Mouse (Mus musculus): ENCODE measurements at regions not wholly inside any gene's neighbourhood (a gene's known extent, or its start where the extent isn't known, plus 50 kb on each side); places are given as distances from the start of the nearest gene placed in this dataset.

- H3K4me1 ChIP-seq (replicated peaks; ENCODE audit: control insufficient read depth, insufficient read depth, low read length) = no peaks in the 10 kb centered on the region
- H3K4me3 ChIP-seq (replicated peaks; ENCODE audit: low read length) = no peak overlapping the region
- no peak overlapping the region for H3K27ac ChIP-seq
- no peak for DNase-seq (ENCODE audit: low spot score)
- H3K4me2 ChIP-seq (replicated peaks) = no peak overlapping the region
- 93% methylated on average over 7 of the region's 7 CpGs for WGBS
- no peaks in the 10 kb centered on the region for H3K36me3 ChIP-seq (replicated peaks; ENCODE audit: control insufficient read depth, insufficient read depth)
- H3K9ac ChIP-seq = no peak overlapping the region
- H3K27me3 ChIP-seq (ENCODE audit: control insufficient read depth, insufficient read depth, low read length) = no peaks in the 10 kb centered on the region
- no peak for ATAC-seq (ENCODE audit: low FRiP score)
- H3K9me3 ChIP-seq (ENCODE audit: control insufficient read depth, low read length) = no peaks in the 10 kb centered on the region
Observed at GRCm38 (mm10) chr5:96924736-96925429, 72.6 kb upstream of the Bmp2k start.

- H3K4me2 ChIP-seq (replicated peaks) = no peak overlapping the region
- no peak overlapping the region for H3K27ac ChIP-seq
- H3K36me3 ChIP-seq (replicated peaks; ENCODE audit: control insufficient read depth, insufficient read depth) = no peaks in the 10 kb centered on the region
- H3K9ac ChIP-seq = no peak overlapping the region
- no peaks in the 10 kb centered on the region for H3K27me3 ChIP-seq (ENCODE audit: control insufficient read depth, insufficient read depth, low read length)
- no peak overlapping the region for H3K4me3 ChIP-seq (replicated peaks; ENCODE audit: low read length)
- H3K4me1 ChIP-seq (replicated peaks; ENCODE audit: control insufficient read depth, insufficient read depth, low read length) = no peaks in the 10 kb centered on the region
- H3K9me3 ChIP-seq (ENCODE audit: control insufficient read depth, low read length) = no peaks in the 10 kb centered on the region
- 89% methylated on average over 2 of the region's 2 CpGs for WGBS
- ATAC-seq (ENCODE audit: low FRiP score) (no peak), DNase-seq (ENCODE audit: low spot score) (no peak)
Observed at GRCm38 (mm10) chr5:96925943-96926342, 71.5 kb upstream of the Bmp2k start.

DNA sequence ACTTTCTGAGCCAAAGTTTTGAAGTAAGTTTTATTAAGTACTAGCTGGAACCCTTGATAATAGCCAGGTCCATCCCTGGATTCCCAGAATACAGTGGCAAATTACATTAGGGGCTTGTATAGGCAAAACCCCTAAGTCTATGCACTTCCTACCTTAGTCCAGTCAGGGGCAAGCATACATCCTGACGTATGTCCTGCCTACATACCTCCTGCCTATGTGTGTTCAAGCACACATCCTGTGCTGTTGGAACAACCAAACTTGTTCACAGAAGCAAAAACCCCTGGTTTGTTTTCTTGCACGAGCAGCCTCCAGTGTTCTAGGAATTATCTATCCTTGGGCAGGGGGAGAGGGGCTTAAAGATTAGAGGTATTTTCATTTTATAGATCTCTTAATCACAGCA lies 66.4 kb upstream of the Bmp2k start:
- Histone ChIP-seq H3K9me3 (ENCODE audit: control insufficient read depth, low read length) (no peaks in the 10 kb centered on the region), H3K4me2 (replicated peaks) (no peak overlapping the region), H3K4me3 (replicated peaks; ENCODE audit: low read length) (no peak overlapping the region), H3K36me3 (replicated peaks; ENCODE audit: control insufficient read depth, insufficient read depth) (no peaks in the 10 kb centered on the region), H3K27ac (no peak overlapping the region), H3K9ac (no peak overlapping the region), H3K4me1 (replicated peaks; ENCODE audit: control insufficient read depth, insufficient read depth, low read length) (no peaks in the 10 kb centered on the region), H3K27me3 (ENCODE audit: control insufficient read depth, insufficient read depth, low read length) (no peaks in the 10 kb centered on the region)
- 71% methylated on average over 2 of the region's 2 CpGs for WGBS
- no peak for DNase-seq (ENCODE audit: low spot score)
- no peak for ATAC-seq (ENCODE audit: low FRiP score)

GRCm38 (mm10) chr5:96931576-96932152 lies 65.8 kb upstream of the Bmp2k start:
- no peak for DNase-seq (ENCODE audit: low spot score)
- no peak overlapping the region for H3K4me2 ChIP-seq (replicated peaks)
- no peaks in the 10 kb centered on the region for H3K9me3 ChIP-seq (ENCODE audit: control insufficient read depth, low read length)
- H3K27me3 ChIP-seq (ENCODE audit: control insufficient read depth, insufficient read depth, low read length) = no peaks in the 10 kb centered on the region
- no peaks in the 10 kb centered on the region for H3K4me1 ChIP-seq (replicated peaks; ENCODE audit: control insufficient read depth, insufficient read depth, low read length)
- WGBS = 52% methylated on average over 4 of the region's 4 CpGs
- no peak overlapping the region for H3K4me3 ChIP-seq (replicated peaks; ENCODE audit: low read length)
- H3K36me3 ChIP-seq (replicated peaks; ENCODE audit: control insufficient read depth, insufficient read depth) = no peaks in the 10 kb centered on the region
- no peak overlapping the region for H3K27ac ChIP-seq
- no peak overlapping the region for H3K9ac ChIP-seq
- no peak for ATAC-seq (ENCODE audit: low FRiP score)

- Histone ChIP-seq H3K9me3 (ENCODE audit: control insufficient read depth, low read length) (no peaks in the 10 kb centered on the region), H3K4me1 (replicated peaks; ENCODE audit: control insufficient read depth, insufficient read depth, low read length) (peaks cover 7% of the 10 kb centered on the region), H3K4me2 (replicated peaks) (no peak overlapping the region), H3K27ac (no peak overlapping the region), H3K9ac (no peak overlapping the region), H3K36me3 (replicated peaks; ENCODE audit: control insufficient read depth, insufficient read depth) (no peaks in the 10 kb centered on the region), H3K4me3 (replicated peaks; ENCODE audit: low read length) (no peak overlapping the region), H3K27me3 (ENCODE audit: control insufficient read depth, insufficient read depth, low read length) (no peaks in the 10 kb centered on the region)
- DNase-seq (ENCODE audit: low spot score) (no peak), ATAC-seq (ENCODE audit: low FRiP score) (no peak)
- WGBS = 96% methylated on average over 3 of the region's 3 CpGs
Observed at GRCm38 (mm10) chr5:96936239-96936638, 61.2 kb upstream of the Bmp2k start.

GRCm38 (mm10) chr5:96938718-96939117 lies 58.8 kb upstream of the Bmp2k start:
- no peaks in the 10 kb centered on the region for H3K27me3 ChIP-seq (ENCODE audit: control insufficient read depth, insufficient read depth, low read length)
- no peak for DNase-seq (ENCODE audit: low spot score)
- 89% methylated on average over 11 of the region's 11 CpGs for whole genome bisulfite sequencing
- no peaks in the 10 kb centered on the region for H3K36me3 ChIP-seq (replicated peaks; ENCODE audit: control insufficient read depth, insufficient read depth)
- H3K4me3 ChIP-seq (replicated peaks; ENCODE audit: low read length) = no peak overlapping the region
- H3K4me1 ChIP-seq (replicated peaks; ENCODE audit: control insufficient read depth, insufficient read depth, low read length) = peaks cover 12% of the 10 kb centered on the region
- H3K9me3 ChIP-seq (ENCODE audit: control insufficient read depth, low read length) = no peaks in the 10 kb centered on the region
- no peak for ATAC-seq (ENCODE audit: low FRiP score)
- no peak overlapping the region for H3K27ac ChIP-seq
- no peak overlapping the region for H3K4me2 ChIP-seq (replicated peaks)
- H3K9ac ChIP-seq = no peak overlapping the region

GRCm38 (mm10) chr5:96939273-96939672 lies 58.2 kb upstream of the Bmp2k start:
- Histone ChIP-seq H3K36me3 (replicated peaks; ENCODE audit: control insufficient read depth, insufficient read depth) (no peaks in the 10 kb centered on the region), H3K27ac (no peak overlapping the region), H3K4me3 (replicated peaks; ENCODE audit: low read length) (no peak overlapping the region), H3K27me3 (ENCODE audit: control insufficient read depth, insufficient read depth, low read length) (no peaks in the 10 kb centered on the region), H3K4me1 (replicated peaks; ENCODE audit: control insufficient read depth, insufficient read depth, low read length) (peaks cover 12% of the 10 kb centered on the region), H3K4me2 (replicated peaks) (no peak overlapping the region), H3K9me3 (ENCODE audit: control insufficient read depth, low read length) (no peaks in the 10 kb centered on the region), H3K9ac (no peak overlapping the region)
- WGBS = 61% methylated on average over 1 of the region's 1 CpGs
- DNase-seq (ENCODE audit: low spot score) (no peak), ATAC-seq (ENCODE audit: low FRiP score) (no peak)

DNA sequence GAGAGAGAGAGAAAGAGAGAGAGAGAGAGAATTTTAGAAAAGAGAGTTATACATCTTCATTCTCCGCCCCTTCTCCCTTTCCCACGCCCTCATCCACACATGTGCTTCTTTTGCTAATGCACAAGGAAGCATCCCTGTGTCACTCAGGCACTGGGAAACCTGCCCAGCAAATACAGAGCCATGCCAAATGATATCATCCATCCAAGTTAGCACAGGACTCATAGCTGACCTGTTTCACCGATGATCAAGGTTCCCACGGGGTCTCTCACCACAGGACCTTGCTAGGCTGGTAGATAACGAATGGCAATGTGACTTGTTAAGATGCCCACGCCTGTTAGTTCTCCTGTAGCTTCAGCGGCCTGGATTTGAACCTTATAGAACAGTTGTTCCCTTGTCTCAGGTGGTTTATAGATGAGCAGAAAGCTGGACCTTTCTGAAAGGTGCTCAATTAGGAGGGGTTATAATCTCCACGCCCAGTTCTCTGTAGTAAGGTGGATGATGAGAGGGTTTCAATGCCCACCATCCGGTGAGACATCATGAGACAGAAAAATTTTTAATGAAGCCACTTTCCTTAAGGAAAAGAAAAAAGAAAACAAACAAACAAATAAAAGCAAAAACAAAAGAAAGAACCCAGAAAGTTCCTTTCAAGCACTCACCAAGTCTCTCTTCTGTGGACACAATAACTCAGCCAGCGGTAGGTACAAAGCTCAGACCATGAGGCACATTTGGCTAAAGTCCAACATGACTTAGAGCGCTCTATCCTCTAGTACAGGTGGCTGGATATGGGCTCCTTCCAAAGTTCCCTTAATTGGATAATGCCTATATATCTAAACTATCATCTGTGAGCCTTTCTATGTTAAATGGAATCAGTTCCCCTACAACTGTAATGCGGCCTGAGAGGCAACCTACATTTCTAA lies 57.1 kb upstream of the Bmp2k start:
- Histone ChIP-seq H3K27me3 (ENCODE audit: control insufficient read depth, insufficient read depth, low read length) (no peaks in the 10 kb centered on the region), H3K36me3 (replicated peaks; ENCODE audit: control insufficient read depth, insufficient read depth) (no peaks in the 10 kb centered on the region), H3K27ac (peak overlapping the region; percentile 56; the same call in 1 of the 2 replicates), H3K4me1 (replicated peaks; ENCODE audit: control insufficient read depth, insufficient read depth, low read length) (peaks cover 12% of the 10 kb centered on the region), H3K9ac (no peak overlapping the region), H3K4me2 (replicated peaks) (no peak overlapping the region), H3K9me3 (ENCODE audit: control insufficient read depth, low read length) (no peaks in the 10 kb centered on the region), H3K4me3 (replicated peaks; ENCODE audit: low read length) (no peak overlapping the region)
- ATAC-seq (ENCODE audit: low FRiP score) (peak; percentile 12; the same call in 1 of the 2 replicates), DNase-seq (ENCODE audit: low spot score) (no peak)
- 74% methylated on average over 12 of the region's 12 CpGs for WGBS

DNA sequence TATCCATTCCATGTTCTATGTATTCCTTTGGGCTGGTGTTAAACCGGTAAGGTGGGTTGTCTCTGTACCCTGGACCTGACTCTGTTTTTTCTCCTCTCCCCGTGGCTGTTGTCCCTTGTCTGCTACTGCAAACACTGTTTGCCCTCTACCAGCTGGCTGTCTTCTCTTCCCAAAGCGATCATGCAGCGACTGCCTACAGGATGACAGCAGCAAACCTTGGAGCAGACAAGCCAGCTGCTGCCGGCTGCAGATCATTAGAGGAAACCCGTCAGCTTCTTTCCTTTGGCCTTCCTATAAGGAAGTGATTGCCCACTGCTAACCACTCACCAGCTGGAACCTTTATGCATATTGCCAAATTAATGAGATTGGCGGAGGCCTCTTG lies 56.4 kb upstream of the Bmp2k start:
- H3K9me3 ChIP-seq (ENCODE audit: control insufficient read depth, low read length) = no peaks in the 10 kb centered on the region
- peaks cover 12% of the 10 kb centered on the region for H3K4me1 ChIP-seq (replicated peaks; ENCODE audit: control insufficient read depth, insufficient read depth, low read length)
- DNase-seq (ENCODE audit: low spot score) (peak; percentile 45), ATAC-seq (ENCODE audit: low FRiP score) (peak; percentile 77)
- H3K4me3 ChIP-seq (replicated peaks; ENCODE audit: low read length) = no peak overlapping the region
- WGBS = 33% methylated on average over 7 of the region's 7 CpGs
- H3K4me2 ChIP-seq (replicated peaks) = no peak overlapping the region
- H3K36me3 ChIP-seq (replicated peaks; ENCODE audit: control insufficient read depth, insufficient read depth) = no peaks in the 10 kb centered on the region
- no peaks in the 10 kb centered on the region for H3K27me3 ChIP-seq (ENCODE audit: control insufficient read depth, insufficient read depth, low read length)
- peak overlapping the region; percentile 56; the same call in 1 of the 2 replicates for H3K27ac ChIP-seq
- H3K9ac ChIP-seq = no peak overlapping the region
